9 mouse cellular contexts compared by ENCODE assay signal in genomic region chr9:86879216-86880112, GRCm38 (mm10). TPM values are rescaled to one million over a fixed set of nuclear protein-coding genes. Genes with fewer than 3 reads are reported as not detected.
DNase-seq lines count a peak whose midpoint lies in the region; ATAC-seq and TF ChIP-seq lines count a peak whose summit lies in the region.
"Had no signal": no experiment of that assay in that cellular context is flagged by ENCODE, and none has a peak within 500 bp of the region (broad histone marks: within the 10 kb centered on the region; RNA-seq: fewer than 3 reads in every experiment).

No protein-coding gene starts in this region.

- peak overlapping the region; percentile 89 for H3K4me3 ChIP-seq in forebrain, postnatal 0 days (ENCODE audit: low read depth, low read length)
- H3K4me3 ChIP-seq in limb, embryonic 15.5 days, result peak overlapping the region; percentile 64
- H3K4me3 ChIP-seq: myocyte had no signal

- peak; percentile 11 for ATAC-seq in forebrain, postnatal 0 days
- no peak for ATAC-seq in limb, embryonic 15.5 days (ENCODE audit: insufficient number of reproducible peaks, low FRiP score, low TSS enrichment, low read depth)

- H3K4me2 ChIP-seq in forebrain, postnatal 0 days (ENCODE audit: low read depth), result peak overlapping the region; percentile 81
- H3K4me2 ChIP-seq in limb, embryonic 15.5 days, result peak overlapping the region; percentile 92

- peak overlapping the region; percentile 88 for H3K9ac ChIP-seq in forebrain, postnatal 0 days
- no peak overlapping the region for H3K9ac ChIP-seq in limb, embryonic 15.5 days

- WGBS in forebrain, postnatal 0 days, result under 1% methylated on average over 75 of the region's 75 CpGs
- WGBS in limb, embryonic 15.5 days, result under 1% methylated on average over 70 of the region's 75 CpGs

- H3K27ac ChIP-seq in forebrain, postnatal 0 days (ENCODE audit: low read depth, low read length), result peak overlapping the region; percentile 93
- H3K27ac ChIP-seq in limb, embryonic 15.5 days, result no peak overlapping the region

- TF ChIP-seq CTCF in forebrain, postnatal 0 days (IDR thresholded peaks at IDR 0.05; ENCODE audit: low read depth), result no peak

- H3K27me3 ChIP-seq in forebrain, postnatal 0 days (ENCODE audit: insufficient read depth, low read length), result no peaks in the 10 kb centered on the region
- peaks cover 45% of the 10 kb centered on the region for H3K27me3 ChIP-seq in limb, embryonic 15.5 days

- intact Hi-C loops in gastrocnemius, postnatal 36 days (cut with DNase I), result no loop called here

- DNase-seq in ovary, postnatal 36 days (ENCODE audit: low spot score), result peak; percentile 32
- DNase-seq in ovary, adult 18-20 months (ENCODE audit: low spot score), result no peak
- DNase-seq in cerebellum, adult 18-20 months, result peak; percentile 73 to 81
- peak; percentile 52 for DNase-seq in forebrain, postnatal 0 days
- peak; percentile 5 for DNase-seq in kidney, adult 9 months
- DNase-seq in retina, postnatal 7 days (ENCODE audit: low read depth, low spot score), result peak; percentile 19
- no peak for DNase-seq in gastrocnemius, postnatal 36 days

- no peaks in the 10 kb centered on the region for H3K9me3 ChIP-seq in forebrain, postnatal 0 days (ENCODE audit: low read length)
- H3K9me3 ChIP-seq in limb, embryonic 15.5 days, result no peaks in the 10 kb centered on the region

- H3K36me3 ChIP-seq in forebrain, postnatal 0 days (ENCODE audit: insufficient read depth), result no peaks in the 10 kb centered on the region
- no peaks in the 10 kb centered on the region for H3K36me3 ChIP-seq in limb, embryonic 15.5 days

- peaks cover 9% of the 10 kb centered on the region; the same call in 1 of the 2 replicates for H3K4me1 ChIP-seq in forebrain, postnatal 0 days (ENCODE audit: insufficient read depth)
- H3K4me1 ChIP-seq in limb, embryonic 15.5 days, result peaks cover 18% of the 10 kb centered on the region

RNA-seq across cellular contexts. Expression of gene Snap91, which starts 1.0 kb away (rescaled TPM):
- 136 and 166 TPM in 2 replicates for total RNA-seq in forebrain, postnatal 0 days (2014; rRNA removed)
- 103 and 140 TPM in 2 replicates for polyA plus RNA-seq in forebrain, postnatal 0 days (2015; fragmentation: Nextera tagmentation; extraction: Ambion mirVana)
- polyA plus RNA-seq in limb, embryonic 15.5 days (2015; fragmentation: Nextera tagmentation; extraction: Ambion mirVana), result 5.9 and 6.8 TPM in 2 replicates
- total RNA-seq in gastrocnemius, postnatal 36 days (2021), result under 1 TPM; 0.13 to 0.42 TPM
- polyA plus RNA-seq: myocyte had no signal

Comparison
In these comparisons a context has a peak if more than half of its experiments do, and no peak if none do; other contexts are left out.
1. DNase-seq: peak in ovary, postnatal 36 days (single experiment), cerebellum, adult 18-20 months (2 of 2), forebrain, postnatal 0 days (single experiment), kidney, adult 9 months (single experiment) and retina, postnatal 7 days (single experiment); none in ovary, adult 18-20 months (single experiment) and gastrocnemius, postnatal 36 days (0 of 2).
2. RNA of gene Snap91, which starts 1.0 kb away (total RNA-seq): 136 to 166 TPM in forebrain, postnatal 0 days; 0.13 to 0.42 TPM in gastrocnemius, postnatal 36 days; every median in the first group is over 10 times any median in the second.